Mouse (Mus musculus): Measurements from ENCODE around the gene Lsamp. TPM values are rescaled to one million over a fixed set of nuclear protein-coding genes. Genes with fewer than 3 reads are reported as not detected.
"Not testable (repeated sequence)": the region's sequence is repeated elsewhere in the genome, so short reads cannot be mapped to it uniquely, and the experiment has no call there.

The Lsamp gene
- total RNA-seq, 2 experiments from 2014 or later: 0.38 to 0.53 TPM

GRCm38 (mm10) chr16:40572085-40572745, 588.1 kb downstream of the Lsamp start:
- H3K27ac ChIP-seq: no peak overlapping the region
- no peak overlapping the region for H3K4me3 ChIP-seq
- DNase-seq: no peak
- intact Hi-C loops (cut with DNase I): no loop called here
- TF ChIP-seq CTCF (IDR thresholded peaks at IDR 0.05): no peak

- DNase-seq: no peak
- TF ChIP-seq CTCF (IDR thresholded peaks at IDR 0.05): no peak; the same call in 1 of the 2 replicates
- no peak overlapping the region for H3K4me3 ChIP-seq
- H3K27ac ChIP-seq: no peak overlapping the region
- intact Hi-C loops (cut with DNase I): no loop called here
Measured at GRCm38 (mm10) chr16:40582076-40582475, 597.9 kb downstream of the Lsamp start.

GRCm38 (mm10) chr16:40593161-40593560, 609.0 kb downstream of the Lsamp start:
- DNase-seq: no peak
- intact Hi-C loops (cut with DNase I): no loop called here
- Histone ChIP-seq H3K4me3 (no peak overlapping the region), H3K27ac (no peak overlapping the region)
- TF ChIP-seq CTCF (IDR thresholded peaks at IDR 0.05): no peak

DNA sequence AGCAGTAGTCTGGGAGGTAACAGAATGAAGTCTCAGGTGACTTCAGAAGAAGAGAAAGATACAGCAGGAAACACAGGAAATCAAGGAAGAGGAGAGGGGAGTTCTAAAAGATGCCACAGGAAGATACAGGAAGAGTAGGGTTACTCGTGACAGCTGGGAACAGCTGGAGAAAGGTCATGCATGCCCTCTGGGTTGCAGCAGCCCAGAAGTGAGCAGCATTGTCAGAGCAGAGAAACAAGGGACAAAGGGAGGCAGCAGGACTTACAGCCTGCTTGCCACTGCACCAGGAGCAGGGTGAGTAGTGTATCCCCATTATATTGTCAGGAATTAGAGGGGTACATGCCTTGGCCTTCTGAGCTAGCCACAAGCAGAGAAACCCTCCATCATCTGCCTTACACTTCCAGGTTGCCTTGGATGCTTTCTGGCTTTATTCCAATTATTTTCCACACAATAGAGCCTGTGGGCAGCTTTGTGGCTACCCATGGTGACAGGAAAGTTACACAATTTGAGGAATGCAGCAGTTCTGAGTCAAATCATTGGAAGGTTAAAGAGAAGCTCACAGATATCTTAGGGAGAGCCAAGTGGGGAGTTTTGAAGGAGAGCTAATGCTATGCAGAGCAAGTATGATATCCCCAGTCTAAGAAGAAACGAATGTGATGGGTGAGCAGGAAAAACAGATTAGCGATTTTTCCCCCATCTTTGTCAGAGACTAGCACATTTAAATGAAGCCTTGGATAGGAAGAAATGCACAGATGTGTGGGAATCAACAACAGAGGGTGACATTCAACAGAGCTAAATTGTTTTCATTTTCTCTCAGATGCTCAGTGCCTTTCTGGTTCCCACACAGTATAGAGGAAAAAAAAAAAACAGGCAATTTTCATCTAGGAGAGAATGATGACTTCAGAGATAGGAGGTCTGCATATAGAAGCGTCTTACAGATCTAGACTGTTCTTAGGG, 617.5 kb downstream of the Lsamp start:
- no peak overlapping the region for H3K4me3 ChIP-seq
- intact Hi-C loops (cut with DNase I): no loop called here
- DNase-seq: no peak
- TF ChIP-seq CTCF (IDR thresholded peaks at IDR 0.05): no peak
- no peak overlapping the region for H3K27ac ChIP-seq

GRCm38 (mm10) chr16:40607509-40607908, 623.3 kb downstream of the Lsamp start:
- intact Hi-C loops (cut with DNase I): no loop called here
- TF ChIP-seq CTCF (IDR thresholded peaks at IDR 0.05): no peak
- DNase-seq: no peak

GRCm38 (mm10) chr16:40616697-40617096, 632.5 kb downstream of the Lsamp start:
- DNase-seq; intact Hi-C loops (cut with DNase I): not testable (repeated sequence)

More at GRCm38 (mm10) chr16:40607509-40607908, 623.3 kb downstream of the Lsamp start:
- Histone ChIP-seq H3K27ac (no peak overlapping the region), H3K4me3 (no peak overlapping the region)

GRCm38 (mm10) chr16:40621086-40621485, 636.9 kb downstream of the Lsamp start:
- H3K4me3 ChIP-seq; DNase-seq; H3K27ac ChIP-seq; intact Hi-C loops (cut with DNase I): not testable (repeated sequence)

More at GRCm38 (mm10) chr16:40616697-40617096, 632.5 kb downstream of the Lsamp start:
- H3K27ac ChIP-seq, H3K4me3 ChIP-seq: not testable (repeated sequence)

GRCm38 (mm10) chr16:40627159-40627558, 643.0 kb downstream of the Lsamp start:
- intact Hi-C loops (cut with DNase I): no loop called here
- H3K4me3 ChIP-seq: no peak overlapping the region
- TF ChIP-seq CTCF (IDR thresholded peaks at IDR 0.05): no peak
- DNase-seq: no peak
- H3K27ac ChIP-seq: no peak overlapping the region

DNA sequence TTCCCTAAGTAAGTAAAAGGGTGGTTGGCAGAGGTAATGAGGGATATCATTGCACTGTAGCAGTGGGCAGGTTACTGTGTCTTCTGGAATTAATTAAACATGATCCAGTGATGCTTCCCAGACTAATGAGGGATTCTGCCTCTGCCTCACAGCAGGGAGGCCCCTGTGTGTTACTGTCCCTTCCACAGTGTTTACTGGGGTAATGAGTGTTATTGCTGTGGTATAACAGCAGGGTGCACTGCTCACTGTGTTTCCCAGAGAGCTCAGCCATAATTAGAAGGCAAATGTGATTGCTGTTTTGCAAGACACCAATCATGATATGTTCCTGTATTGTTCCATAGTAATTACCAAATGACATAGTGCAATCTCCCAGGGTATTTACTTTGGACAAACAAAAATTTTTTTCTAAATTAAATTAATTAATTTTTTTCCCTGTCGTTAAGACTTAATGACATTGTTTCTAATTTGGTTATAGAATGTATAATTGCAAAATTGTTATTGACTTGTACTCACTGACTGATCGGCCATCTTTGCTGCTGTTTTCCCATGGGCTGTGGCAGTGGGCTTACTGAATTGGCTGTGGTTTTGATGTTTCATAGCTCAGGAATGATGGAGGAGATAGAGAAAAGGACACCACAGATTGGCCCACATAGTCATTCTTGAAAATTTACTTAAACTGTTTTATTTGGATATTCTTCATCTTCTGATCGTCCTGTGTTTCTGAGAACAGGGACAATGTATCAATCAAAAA, 655.6 kb downstream of the Lsamp start:
- Histone ChIP-seq H3K4me3 (no peak overlapping the region), H3K27ac (no peak overlapping the region)
- TF ChIP-seq CTCF (IDR thresholded peaks at IDR 0.05): no peak
- intact Hi-C loops (cut with DNase I): no loop called here
- DNase-seq: no peak

GRCm38 (mm10) chr16:40652800-40653199, 668.6 kb downstream of the Lsamp start:
- Histone ChIP-seq H3K4me3 (no peak overlapping the region), H3K27ac (no peak overlapping the region)
- no peak for TF ChIP-seq CTCF (IDR thresholded peaks at IDR 0.05)
- no peak for DNase-seq
- intact Hi-C loops (cut with DNase I): no loop called here

GRCm38 (mm10) chr16:40653508-40653907, 669.3 kb downstream of the Lsamp start:
- Histone ChIP-seq H3K4me3 (no peak overlapping the region), H3K27ac (no peak overlapping the region)
- TF ChIP-seq CTCF (IDR thresholded peaks at IDR 0.05): no peak
- intact Hi-C loops (cut with DNase I): no loop called here
- no peak for DNase-seq

DNA sequence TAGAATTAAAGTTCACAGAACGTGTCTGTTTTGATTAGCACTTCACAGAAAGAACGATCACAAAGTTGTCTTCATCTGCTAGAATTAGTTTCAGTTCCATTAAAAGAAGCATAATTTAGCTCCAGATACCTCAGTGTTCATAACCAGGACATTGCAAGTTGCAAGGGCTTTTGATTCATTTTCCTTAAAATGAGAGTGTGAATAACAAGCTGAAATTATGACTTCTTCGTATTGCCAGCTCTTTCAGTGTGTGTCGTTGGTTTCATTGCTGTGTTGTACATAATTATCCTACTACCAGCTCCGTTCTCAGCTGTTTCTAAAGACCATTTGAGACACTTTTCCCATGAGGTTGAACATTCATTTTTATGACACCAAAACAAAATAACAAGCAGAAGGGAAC, 672.2 kb downstream of the Lsamp start:
- Histone ChIP-seq H3K27ac (no peak overlapping the region), H3K4me3 (no peak overlapping the region)
- intact Hi-C loops (cut with DNase I): no loop called here
- DNase-seq: no peak
- no peak for TF ChIP-seq CTCF (IDR thresholded peaks at IDR 0.05)

- no peak for TF ChIP-seq CTCF (IDR thresholded peaks at IDR 0.05)
Measured at GRCm38 (mm10) chr16:40656871-40657270, 672.7 kb downstream of the Lsamp start.

More at GRCm38 (mm10) chr16:40656871-40657270, 672.7 kb downstream of the Lsamp start:
- no peak overlapping the region for H3K4me3 ChIP-seq
- intact Hi-C loops (cut with DNase I): no loop called here
- no peak for DNase-seq
- H3K27ac ChIP-seq: no peak overlapping the region
